Mouse (Mus musculus) left cerebral cortex, adult 9 months (tissue): ENCODE results near the gene Sec14l1.
"Not testable (repeated sequence)": the region's sequence is repeated elsewhere in the genome, so short reads cannot be mapped to it uniquely, and the experiment has no call there.

Source experiments
- DNase-seq, 2 experiments: peaks; one replicate each; pipeline ENCODE4 v3.0.0; 2022; ENCODE audit warnings: low spot score in 2 of 2

The Sec14l1 gene

DNA sequence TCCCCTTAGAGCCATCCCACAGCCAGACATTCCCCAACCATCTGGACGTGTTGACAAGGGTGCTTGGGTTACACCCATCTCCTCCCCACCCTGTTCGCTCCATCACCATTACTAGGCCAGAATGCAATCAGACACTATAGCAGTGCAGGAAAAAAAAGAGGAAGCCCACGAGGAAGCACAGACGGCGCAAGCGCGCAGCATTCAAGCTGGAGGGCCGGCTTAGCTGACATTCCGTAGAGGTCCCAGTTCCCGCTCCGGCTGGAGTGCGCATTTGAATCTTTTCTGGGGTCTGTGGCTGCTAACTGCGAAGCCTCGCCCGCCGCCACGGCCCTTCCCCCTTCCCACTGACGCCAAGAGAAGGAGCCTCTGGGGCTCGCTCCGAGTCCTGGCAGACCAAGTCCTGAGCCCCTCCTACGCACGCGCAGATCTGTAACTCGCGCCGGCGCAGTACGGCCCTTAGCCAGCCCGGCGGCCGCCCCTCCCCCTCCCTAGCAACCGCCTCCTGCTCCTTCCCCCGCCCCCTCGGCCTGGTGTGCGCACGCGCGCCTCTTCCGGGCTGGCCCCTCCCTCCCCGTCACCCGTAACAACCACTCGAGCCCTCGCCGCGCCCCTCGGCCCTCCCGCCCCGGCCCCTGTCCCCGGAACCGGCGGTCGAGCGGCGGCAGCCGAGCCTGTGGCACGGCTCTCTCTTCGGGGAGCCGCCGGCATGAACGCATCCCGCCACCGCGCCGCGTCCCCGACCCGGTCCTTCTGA is at the start of gene Sec14l1:
Gene Sec14l1 (plus strand): TSS at position 577 of the 754 bp plus-strand sequence.
- peak; percentile 96 to 99 for DNase-seq

DNA sequence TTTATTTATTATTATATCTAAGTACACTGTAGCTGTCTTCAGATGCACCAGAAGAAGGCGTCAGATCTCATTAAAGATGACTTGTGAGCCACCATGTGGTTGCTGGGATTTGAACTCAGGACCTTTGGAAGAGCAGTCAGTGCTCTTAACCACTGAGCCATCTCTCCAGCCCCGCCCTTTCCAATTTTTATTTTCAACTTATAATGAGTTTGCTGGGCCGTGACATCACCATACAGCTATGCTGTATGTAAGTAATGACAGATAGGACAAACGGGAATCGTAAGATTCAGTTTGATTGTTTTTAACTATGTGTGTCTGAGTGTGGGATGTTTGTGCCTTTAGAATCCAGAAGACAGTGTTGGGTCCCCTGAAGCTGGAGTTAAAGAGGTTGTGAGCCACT is 49.4 kb upstream of the Sec14l1 start:
- not testable (repeated sequence) for DNase-seq

DNA sequence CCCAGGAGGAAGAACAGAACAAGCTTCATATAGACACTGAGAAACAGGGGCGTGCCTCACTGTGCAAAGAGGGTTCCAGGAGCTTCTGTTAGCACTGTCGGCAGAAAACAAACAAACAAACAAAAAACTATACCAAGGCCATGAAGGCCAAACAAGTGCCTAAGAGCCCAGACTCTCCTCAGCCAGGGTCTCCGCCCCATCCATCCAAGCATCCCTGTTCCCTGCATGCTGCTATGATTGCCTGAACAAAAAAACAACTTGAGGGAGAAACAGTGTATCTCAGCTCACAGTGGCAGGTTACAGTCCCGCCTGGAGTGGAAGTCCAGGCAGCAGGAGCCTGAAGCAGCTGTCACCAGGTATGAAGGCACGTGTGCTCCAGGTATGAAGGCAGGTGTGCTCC is 48.2 kb upstream of the Sec14l1 start:
- DNase-seq, result no peak

DNA sequence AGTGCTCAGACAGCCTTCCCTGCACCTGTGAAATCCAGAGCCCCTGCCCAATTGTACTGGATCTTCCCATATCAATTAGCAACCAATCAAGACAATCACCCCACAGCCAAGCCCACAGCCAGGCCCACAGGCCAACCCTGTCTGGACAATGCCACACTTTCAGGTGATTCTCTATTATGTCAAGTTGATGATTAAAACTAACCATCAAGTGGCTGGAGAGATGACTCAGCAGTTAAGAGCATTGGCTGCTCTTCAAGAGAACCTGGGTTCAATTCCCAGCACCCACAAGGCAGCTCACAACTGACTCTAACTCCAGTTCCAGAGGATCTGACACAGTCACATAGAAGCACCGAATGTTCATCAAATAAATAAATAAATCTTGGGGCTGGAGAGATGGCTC is 46.6 kb upstream of the Sec14l1 start:
- no peak for DNase-seq

DNA sequence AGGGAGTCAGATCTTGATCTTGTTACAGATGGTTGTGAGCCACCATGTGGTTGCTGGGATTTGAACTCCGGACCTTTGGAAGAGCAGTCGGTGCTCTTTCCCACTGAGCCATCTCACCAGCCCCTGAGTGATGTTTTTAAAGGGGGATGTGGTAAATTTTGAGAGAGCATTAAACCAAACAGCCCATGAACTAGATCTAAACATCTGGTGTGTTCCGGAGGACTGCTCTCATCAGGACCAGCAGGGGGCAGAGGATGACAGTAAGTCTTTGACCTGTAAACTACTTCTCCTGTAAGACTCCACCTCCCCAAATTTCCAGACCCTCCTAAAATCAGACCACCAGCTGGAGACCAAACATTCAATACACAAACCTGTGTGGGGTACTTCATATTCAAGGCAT is 45.9 kb upstream of the Sec14l1 start:
- no peak for DNase-seq

DNA sequence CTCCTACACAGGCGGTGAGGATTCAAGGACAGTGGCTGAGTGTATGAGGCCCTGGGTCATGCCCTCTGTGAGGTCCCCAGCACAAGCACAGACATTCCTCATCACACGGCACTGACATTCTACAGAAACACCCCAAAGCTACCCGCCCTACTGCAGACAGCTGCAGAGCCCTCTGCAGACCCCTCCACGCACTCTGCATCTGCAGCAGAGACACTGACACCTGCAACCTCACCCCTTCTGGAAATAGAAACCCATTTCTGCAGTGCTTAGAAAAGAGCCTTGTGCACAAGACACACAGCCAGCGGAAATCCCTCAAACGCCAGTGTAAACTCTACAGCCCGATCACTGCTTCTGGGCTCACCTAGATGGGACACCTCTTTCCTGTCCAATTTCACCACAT is 44.3 kb upstream of the Sec14l1 start:
- no peak for DNase-seq

DNA sequence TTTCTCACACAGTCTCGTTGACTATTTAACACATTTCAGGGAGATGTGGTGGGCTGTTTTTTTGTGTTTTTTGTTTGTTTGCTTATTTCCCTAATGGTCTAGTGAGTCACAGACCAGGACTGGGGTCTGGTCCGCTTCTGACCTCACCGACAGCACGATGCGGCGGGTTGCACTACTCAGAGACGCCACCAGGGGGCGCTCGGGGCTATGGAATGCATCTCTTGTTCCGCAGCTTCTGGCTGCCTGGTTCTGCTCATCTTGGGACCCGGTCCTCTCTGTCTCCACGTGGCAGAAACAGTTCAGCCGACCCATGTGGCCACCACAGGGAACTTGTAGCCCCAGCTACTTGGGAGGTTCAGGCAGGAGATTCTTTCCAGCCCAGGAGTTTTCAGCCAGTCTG is 42.8 kb upstream of the Sec14l1 start:
- peak in 1 of 2 experiments; percentile 85 for DNase-seq

DNA sequence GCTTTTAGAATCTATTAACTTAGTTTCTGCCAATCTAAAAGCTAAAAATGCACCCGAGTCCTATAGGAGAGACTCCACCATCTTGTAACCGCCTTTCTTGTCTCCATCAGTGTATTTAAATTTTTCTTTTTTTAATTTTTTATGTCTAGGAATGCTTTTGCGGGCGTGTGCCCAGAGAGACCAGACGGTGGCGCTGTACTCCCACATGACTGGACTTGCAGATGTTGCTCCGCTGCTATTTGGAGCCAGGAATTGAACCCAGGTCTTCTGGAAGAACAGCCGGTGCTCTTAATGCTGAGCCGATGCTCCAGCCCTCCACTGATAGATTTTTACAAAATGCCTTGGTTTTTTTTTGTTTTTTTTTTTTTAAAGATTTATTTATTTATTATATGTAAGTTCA is 41.5 kb upstream of the Sec14l1 start:
- no peak for DNase-seq

DNA sequence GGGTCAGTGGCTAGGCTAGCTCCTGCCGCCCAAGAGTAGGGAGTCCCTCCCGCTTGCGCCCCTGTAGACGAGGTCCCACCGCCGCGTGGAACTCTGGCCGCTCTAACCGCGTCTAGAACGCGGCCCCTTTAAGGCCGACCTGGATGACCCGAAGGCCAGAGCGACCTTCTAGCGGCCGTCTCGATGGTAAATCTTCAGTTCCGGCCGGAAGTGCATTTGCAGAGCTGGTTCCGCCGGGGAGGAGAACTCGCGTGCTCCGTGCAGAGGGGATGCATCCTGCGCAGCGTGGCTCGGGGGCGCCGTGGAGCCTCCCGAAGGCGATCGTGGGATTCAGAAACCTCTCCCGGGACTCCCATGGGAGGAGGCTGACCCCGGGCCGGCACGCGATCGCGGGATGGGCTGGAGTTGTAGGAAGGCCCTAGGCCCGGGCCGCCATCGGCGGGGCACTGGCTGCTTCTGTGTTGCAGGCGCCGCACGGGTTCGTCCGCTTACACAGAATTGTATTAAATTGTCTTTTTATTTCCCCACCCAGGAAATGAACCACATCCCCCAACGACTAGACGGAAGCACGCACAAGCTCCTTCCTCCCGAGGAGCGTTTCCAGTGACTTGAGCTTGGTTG is 38.3 kb upstream of the Sec14l1 start:
- DNase-seq, result peak in 1 of 2 experiments; percentile 80

DNA sequence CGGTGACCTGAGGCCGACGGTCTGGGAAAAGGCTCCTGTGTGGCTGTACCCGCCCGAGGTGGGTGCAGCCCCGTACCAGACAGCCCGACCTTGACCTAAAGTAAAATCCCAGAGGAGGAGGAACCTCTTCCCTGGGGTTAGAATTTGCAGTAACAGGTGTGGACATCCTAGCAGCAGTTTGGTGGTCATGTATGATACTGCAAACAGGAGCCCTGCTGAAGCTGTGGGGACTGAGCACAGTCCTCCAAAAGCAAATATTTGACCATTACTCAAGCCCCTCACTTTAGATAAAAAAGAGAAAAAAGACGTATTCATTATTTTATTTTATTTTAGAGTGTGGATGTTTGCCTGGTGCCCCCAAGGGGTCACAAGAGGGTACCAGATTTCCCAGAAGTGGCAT is 37.7 kb upstream of the Sec14l1 start:
- no peak for DNase-seq

DNA sequence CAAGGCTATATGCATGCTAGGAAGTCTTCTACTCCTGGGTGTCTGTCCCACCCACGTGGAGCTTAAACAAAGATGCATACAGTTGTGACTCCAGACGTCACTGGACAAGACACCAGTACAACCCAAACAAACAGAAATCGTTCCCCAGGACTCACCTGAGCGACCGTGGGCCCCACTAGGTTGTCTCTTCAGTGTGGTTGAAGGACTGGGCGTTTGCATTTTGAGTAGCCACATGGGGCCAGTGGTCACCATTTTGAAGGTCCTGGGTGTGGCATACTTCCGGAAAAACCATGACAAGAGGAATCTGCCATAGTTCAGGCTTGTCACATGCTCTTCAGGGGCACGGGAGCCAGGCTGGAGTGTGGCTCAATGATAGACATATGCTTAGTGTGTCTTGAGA is 37.1 kb upstream of the Sec14l1 start:
- no peak for DNase-seq

DNA sequence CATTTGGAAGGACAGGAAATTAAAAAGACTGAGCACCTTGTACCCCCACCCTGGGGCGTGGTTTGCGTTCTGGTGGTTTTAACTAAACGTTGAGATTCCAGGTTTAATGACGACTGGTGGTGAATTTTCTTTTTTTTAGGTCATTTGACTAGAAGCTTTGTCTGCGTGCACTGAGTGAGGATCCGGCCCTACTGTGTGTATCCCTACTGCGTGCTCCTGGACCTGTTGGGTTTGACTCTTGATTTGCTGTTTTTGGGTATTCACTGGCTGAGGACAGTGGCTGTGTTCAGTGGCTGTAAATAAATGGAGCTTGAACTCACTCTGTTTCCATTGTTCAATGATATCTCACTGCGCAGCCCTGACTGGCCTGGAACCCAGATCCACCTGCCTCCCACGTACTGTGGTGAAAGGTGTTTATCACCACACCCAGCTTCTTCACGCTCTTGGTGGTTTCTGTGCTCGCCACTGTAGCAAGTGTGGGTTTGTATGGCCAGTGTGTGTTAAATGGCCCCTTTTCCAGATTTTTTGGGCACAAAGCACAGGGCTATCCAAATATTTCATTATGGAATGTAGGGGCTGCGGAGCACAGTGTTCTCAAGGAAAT is 36.2 kb upstream of the Sec14l1 start:
- no peak for DNase-seq

DNA sequence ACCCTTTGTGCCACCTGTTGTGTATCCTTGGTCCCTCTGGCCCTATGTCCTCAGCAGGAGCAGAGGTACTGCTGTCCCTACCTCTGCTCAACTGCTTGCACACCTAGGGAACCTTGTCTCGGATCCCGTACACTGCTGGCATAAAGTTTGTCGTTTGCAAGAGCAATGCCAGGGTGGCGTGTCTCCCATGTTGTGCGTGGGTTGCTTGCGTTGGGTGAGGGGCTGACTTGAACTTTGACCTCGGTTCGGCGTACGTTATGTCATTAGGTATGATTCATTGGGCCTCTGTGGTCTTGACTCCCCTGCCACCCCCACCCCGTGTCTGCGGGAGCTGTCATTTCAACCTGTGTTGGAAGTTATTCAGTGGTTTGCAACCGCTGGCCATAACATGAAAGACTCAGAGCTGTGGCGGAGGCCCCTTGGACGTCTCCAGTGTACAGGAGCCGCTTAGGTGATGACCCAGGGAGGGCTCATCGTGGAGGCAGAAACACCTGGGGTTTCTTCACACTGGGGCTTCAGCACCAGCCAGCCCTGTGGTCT is 35.2 kb upstream of the Sec14l1 start:
- DNase-seq, result no peak

DNA sequence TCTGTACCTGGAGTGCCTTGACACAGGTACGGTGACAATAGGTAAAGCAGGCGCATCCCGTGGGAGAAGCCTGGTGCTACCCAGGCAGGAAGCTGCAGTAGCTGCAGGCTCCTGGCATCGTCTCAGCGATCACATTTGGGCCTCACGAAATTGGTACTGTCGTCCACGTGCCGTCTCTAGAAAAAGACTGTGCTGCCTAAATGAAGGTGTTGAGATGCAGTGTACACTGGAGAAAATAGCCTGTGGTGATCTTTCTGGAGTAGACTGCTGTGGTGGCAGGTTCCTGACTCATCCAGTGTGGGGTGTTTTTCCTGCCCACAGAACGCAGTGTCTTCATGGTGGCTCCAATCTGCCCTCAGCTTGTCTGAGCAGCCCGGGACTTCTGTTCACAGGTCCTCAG is 34.8 kb upstream of the Sec14l1 start:
- DNase-seq, result peak in 1 of 2 experiments; percentile 79

DNA sequence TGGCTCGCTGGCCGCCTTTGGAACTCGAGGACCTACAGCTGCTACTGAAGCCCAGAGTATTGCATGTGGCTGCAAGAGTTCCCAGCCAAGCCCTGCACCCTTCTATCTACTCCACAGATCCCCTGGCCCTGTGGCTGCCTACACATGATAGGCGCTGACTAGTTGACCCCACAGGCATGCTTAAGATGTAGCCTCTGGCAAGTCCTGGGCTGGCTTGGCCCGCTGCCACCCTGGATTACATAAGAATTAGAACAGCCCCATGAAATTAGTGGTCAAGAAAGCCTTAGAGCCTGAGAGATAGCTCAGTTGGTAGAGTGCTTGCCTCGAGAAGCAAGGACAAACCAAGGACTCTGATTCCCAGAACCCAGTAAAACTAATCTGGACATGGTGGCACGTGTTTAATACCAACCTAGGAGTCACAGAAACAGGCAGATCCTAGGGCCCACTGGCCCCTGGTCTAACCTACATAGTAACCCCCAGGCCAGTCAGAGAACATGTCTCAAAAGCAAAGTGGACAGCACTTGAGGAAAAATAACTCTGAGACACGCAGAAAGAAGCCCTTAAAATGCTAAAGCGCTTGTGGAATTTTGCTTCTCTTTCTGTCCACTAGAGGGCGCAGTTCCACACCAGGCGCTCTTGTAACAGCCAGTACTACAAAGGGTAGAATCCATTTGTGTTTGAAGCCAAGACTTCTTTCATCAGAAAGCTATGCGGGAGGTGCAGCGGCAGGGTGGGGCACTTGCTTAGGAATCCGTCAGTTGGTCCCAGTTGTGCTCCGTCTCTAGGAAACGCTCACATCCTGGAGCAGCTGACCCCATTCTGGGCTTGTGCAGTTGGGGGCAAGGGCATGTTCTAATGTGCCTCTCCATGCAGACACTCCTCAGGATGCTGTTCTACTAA is 33.6 kb upstream of the Sec14l1 start:
- DNase-seq, result peak in 1 of 2 experiments; percentile 86

DNA sequence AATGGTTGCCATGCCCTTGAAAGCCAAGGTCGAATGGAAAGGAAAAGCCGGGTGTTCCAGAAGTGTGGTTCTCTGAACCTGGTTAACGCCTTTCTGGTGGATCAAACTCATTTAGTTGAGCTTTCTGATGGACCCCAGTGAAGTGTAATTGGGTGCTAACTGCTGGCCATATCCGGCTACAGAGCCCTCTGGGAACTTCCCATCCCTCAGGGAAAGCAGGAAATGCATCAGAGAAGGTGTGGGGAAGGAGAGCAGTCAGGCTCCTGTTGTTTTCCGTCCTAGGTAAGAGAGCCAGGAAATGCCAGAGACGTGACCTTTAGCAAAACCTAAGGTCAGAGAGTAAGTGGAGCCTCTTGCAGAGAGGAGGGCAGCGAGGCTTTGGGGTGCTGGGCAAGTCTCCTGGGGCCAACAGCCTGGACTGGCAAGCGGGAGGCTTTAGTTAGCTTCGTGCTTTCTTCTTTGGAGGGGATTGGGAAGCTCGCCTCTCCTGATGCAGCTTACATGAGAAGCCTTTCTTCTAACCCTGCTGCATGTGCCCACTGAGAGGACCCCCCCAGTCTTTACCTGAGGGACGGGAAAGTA is 32.5 kb upstream of the Sec14l1 start:
- DNase-seq, result no peak

DNA sequence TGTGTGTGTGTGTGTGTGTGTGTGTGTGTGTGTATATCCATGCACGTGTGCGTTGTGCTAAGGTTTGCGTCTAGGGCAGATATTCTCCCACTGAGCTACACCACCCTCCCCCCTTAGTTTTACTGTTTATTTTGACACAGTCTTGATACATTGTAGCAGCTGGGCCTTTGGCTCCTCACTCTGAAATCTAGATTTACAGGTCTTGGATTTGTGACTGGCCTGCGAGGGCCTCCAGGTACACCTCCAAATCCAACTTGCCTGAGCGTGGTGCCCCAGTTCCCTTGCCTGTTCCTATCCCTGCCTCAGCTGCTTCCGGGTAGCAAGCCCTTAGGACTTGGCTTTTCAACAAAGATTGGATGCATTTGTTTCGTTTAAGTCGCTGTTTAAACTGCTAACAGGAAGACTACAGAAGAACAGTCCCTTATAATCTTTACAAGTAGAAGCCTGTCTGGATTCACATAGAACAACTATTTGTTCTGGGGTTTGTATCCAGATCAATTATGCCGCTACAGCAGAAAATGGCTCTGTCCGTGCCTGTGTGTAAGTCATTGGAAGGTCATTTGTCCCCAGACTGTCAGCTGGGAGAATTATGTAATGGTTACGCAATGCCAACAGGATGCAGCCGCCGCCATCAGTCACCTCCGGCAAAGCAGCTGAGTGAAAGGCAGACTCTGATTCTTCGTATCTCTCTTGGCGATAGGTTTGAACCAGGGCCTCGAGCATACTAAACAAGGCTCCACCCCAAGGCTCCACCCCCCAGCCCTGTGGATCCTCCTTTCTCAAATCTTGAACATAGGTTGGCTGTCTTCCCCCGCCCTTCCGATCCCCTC is 31.7 kb upstream of the Sec14l1 start:
- peak in 1 of 2 experiments; percentile 39 for DNase-seq

DNA sequence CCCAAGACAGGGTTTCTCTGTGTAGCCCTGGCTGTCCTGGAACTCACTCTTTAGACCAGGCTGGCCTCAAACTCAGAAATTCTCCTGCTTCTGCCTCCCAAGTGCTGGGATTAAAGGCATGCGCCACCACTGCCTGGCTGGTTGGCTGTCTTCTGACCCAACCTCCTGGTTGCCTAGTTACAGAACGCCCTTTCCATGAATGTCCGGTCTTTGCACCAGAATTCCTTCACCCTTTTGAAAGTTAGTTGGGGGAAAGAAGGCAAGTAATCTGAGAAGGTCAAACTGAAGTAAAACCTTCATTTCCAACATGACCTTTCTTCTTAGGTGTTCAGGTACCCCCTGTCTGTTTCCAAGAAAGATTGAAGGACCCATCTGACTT is 31.1 kb upstream of the Sec14l1 start:
- DNase-seq, result not testable (repeated sequence)

DNA sequence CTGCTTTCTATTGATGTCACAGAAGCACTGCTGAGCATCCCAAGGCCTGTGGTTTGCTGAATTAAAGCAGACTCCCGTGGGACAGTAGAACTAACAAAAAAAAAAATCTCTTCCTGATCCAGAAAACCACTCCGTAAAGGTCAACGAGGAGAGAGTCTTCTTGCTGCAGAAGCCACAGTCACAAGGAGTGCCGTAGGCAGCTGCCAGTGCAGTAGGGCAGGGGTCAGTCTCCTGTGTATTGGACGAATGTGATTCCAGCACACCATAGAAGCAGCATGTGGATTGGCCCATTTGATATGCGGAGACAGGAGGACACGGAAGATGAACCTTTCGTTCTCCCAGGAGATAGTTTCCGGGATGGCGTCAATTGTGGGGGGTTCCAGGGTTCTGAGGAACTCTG is 28.8 kb upstream of the Sec14l1 start:
- DNase-seq, result no peak

DNA sequence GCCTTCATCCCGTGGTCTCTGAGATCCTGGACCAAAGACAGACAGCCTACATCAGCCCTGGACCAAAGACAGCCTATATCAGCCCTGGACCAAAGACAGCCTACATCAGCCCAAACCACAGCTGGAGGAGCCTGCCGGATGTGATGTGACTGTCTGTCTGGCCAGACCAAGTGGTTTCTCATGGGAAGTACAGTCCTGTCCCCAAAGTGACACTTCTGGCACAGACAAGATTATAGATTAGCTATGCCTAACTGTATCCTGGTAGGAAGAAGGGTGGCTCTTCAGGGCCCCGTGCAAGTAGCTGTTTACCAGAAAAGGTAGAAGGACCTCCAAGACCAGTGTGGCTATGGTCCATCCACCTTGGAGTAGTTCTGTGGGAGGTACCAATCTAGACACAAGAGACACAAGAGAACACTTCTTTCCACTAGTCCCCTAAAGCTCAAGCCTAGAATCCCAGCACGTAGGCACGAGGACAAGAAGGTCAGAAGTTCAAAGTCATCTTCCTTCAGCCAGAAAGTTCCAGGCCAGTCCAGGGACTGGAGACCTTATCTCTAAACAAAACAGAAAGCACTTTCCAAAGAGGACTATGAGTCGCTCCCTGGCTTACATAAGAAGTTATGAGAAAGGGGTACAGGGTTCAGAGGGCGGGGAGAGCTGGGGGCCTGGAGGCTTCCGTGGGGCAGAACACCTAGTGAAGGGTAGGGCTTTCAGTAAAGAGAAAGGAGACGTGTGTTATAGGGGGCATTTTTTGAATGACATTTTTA is 27.8 kb upstream of the Sec14l1 start:
- DNase-seq, result no peak
